Mouse (Mus musculus): Measurements from ENCODE around the gene Hes7. TPM values are rescaled to one million over a fixed set of nuclear protein-coding genes. Genes with fewer than 3 reads are reported as not detected.

Gene Hes7
- total and polyA plus RNA-seq, 3 experiments = 0.04 TPM; not detected in 2

DNA sequence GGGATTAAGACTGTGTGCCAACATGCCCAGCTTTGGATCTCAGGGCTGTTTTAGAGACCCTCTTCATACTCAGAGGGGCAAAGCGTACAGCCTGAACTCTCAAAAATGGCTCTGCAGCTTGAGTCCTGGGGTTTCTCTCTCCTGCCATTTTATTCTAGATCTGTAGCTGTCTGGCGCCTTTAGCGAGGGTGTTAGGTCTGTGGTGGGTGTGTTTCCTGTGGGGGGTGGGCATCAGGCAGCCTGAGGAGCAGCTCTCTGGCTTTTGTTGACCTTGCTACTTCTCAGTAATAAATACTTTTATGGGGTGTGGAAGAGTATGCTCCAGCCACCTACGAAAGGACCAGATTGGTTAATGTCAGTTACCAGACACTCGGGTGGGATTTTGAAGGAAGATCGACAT is 42.2 kb upstream of the Hes7 start:
- TF ChIP-seq ZKSCAN1 (IDR thresholded peaks at IDR 0.05; ENCODE audit: borderline replicate concordance, low read depth, low read length) (no peak), E2F4 (IDR thresholded peaks at IDR 0.05; ENCODE audit: insufficient replicate concordance, low read depth, low read length) (no peak), JUND (conservative IDR thresholded peaks at IDR 0.05; ENCODE audit: low read depth, low read length) (no peak), USF1 (IDR thresholded peaks at IDR 0.05; ENCODE audit: low read depth, low read length) (no peak), ELF1 (IDR thresholded peaks at IDR 0.05; ENCODE audit: low read depth, low read length) (no peak)
- dilution Hi-C loops (cut with MboI; ENCODE audit: extremely low pct_ligation_motif_present, extremely low pct_unique_long_range_greater_than_20kb, low sequenced_read_pairs) = no loop called here
- in situ Hi-C loops (cut with MboI; ENCODE audit: low pct_ligation_motif_present, low pct_unique_long_range_greater_than_20kb, low sequenced_read_pairs) = loop anchor here (25.0 kb wide), 1 partner anchor 934 kb away; the partner anchor contains the start of genes Acadvl, Dlg4 and Dvl2
- Histone ChIP-seq H3K9me3 (replicated peaks; ENCODE audit: low read length) (no peaks in the 10 kb centered on the region), H3K27me3 (replicated peaks) (peaks cover 13% of the 10 kb centered on the region), H3K27ac (ENCODE audit: insufficient read depth, low read depth) (no peak overlapping the region), H3K9ac (ENCODE audit: insufficient read depth, low read depth) (no peak overlapping the region), H3K4me2 (ENCODE audit: insufficient read depth, low read depth, poor library complexity, severe bottlenecking) (no peak overlapping the region), H3K4me3 (replicated peaks in 1 of 3; ENCODE audit: low read depth in 2 of 3, low read length in 2 of 3, poor library complexity in 1 of 3) (no peak overlapping the region), H3K4me1 (ENCODE audit: control insufficient read depth in 1 of 2, insufficient read depth in 2 of 2) (peaks cover 24 to 59% of the 10 kb centered on the region in 2 experiments), H3K36me3 (replicated peaks in 1 of 2; ENCODE audit: control insufficient read depth in 1 of 2, insufficient read depth in 1 of 2, low read length in 1 of 2) (no peaks in the 10 kb centered on the region), H3K79me2 (replicated peaks; ENCODE audit: control insufficient read depth, extremely low read depth, insufficient read depth, poor library complexity, severe bottlenecking) (no peaks in the 10 kb centered on the region)
- no peak for DNase-seq (ENCODE audit: extremely low read depth)

- Histone ChIP-seq H3K9ac (ENCODE audit: insufficient read depth, low read depth) (no peak overlapping the region), H3K4me1 (ENCODE audit: control insufficient read depth in 1 of 2, insufficient read depth in 2 of 2) (peaks cover 24 to 54% of the 10 kb centered on the region in 2 experiments), H3K9me3 (replicated peaks; ENCODE audit: low read length) (peaks cover 4% of the 10 kb centered on the region), H3K27me3 (replicated peaks) (peaks cover 17% of the 10 kb centered on the region), H3K79me2 (replicated peaks; ENCODE audit: control insufficient read depth, extremely low read depth, insufficient read depth, poor library complexity, severe bottlenecking) (no peaks in the 10 kb centered on the region), H3K27ac (ENCODE audit: insufficient read depth, low read depth) (peak overlapping the region; percentile 60), H3K4me3 (replicated peaks in 1 of 3; ENCODE audit: low read depth in 2 of 3, low read length in 2 of 3, poor library complexity in 1 of 3) (no peak overlapping the region), H3K4me2 (ENCODE audit: insufficient read depth, low read depth, poor library complexity, severe bottlenecking) (peak overlapping the region; percentile 76), H3K36me3 (replicated peaks in 1 of 2; ENCODE audit: control insufficient read depth in 1 of 2, insufficient read depth in 1 of 2, low read length in 1 of 2) (no peaks in the 10 kb centered on the region)
- in situ Hi-C loops (cut with MboI; ENCODE audit: low pct_ligation_motif_present, low pct_unique_long_range_greater_than_20kb, low sequenced_read_pairs) (loop anchor here (25.0 kb wide), 1 partner anchor 933 kb away; the partner anchor contains the start of genes Acadvl, Dlg4 and Dvl2), dilution Hi-C loops (cut with MboI; ENCODE audit: extremely low pct_ligation_motif_present, extremely low pct_unique_long_range_greater_than_20kb, low sequenced_read_pairs) (no loop called here)
- peak; percentile 92 for DNase-seq (ENCODE audit: extremely low read depth)
- peak; percentile 94 for TF ChIP-seq JUND (conservative IDR thresholded peaks at IDR 0.05; ENCODE audit: low read depth, low read length)
- peak; percentile 89 for TF ChIP-seq SIN3A (IDR thresholded peaks at IDR 0.05; ENCODE audit: low read length)
- 0 out of 2 replicates have a peak, but pooled peaks have one; percentile 45 for TF ChIP-seq KAT2A (IDR thresholded peaks at IDR 0.05; ENCODE audit: insufficient replicate concordance, low read length)
- TF ChIP-seq ZNF384 (IDR thresholded peaks at IDR 0.05; ENCODE audit: low read depth, low read length) = peak; percentile 93
- peak; percentile 77 for TF ChIP-seq MXI1 (IDR thresholded peaks at IDR 0.05; ENCODE audit: low read depth, low read length)
- peak; percentile 84 for TF ChIP-seq MAX (IDR thresholded peaks at IDR 0.05; ENCODE audit: low read length)
- peak; percentile 89 for TF ChIP-seq MEF2A (IDR thresholded peaks at IDR 0.05; ENCODE audit: borderline replicate concordance, low read depth, low read length)
- no peak for TF ChIP-seq USF1 (IDR thresholded peaks at IDR 0.05; ENCODE audit: low read depth, low read length)
- TF ChIP-seq MYC (IDR thresholded peaks at IDR 0.05; ENCODE audit: low read depth, low read length) = peak; percentile 94
- TF ChIP-seq TCF12 (IDR thresholded peaks at IDR 0.05; ENCODE audit: low read depth, low read length) = peak; percentile 93
- TF ChIP-seq RCOR1 (conservative IDR thresholded peaks at IDR 0.05; ENCODE audit: low read depth, low read length) = peak; percentile 92; the same call in 1 of the 2 replicates
- no peak for TF ChIP-seq PAX5 (IDR thresholded peaks at IDR 0.05; ENCODE audit: low read length)
- no peak for TF ChIP-seq E2F4 (IDR thresholded peaks at IDR 0.05; ENCODE audit: insufficient replicate concordance, low read depth, low read length)
- TF ChIP-seq POLR2A (IDR thresholded peaks at IDR 0.05; ENCODE audit: low read depth, low read length) = peak; percentile 79
- TF ChIP-seq NELFE (IDR thresholded peaks at IDR 0.05; ENCODE audit: low read depth, low read length) = peak; percentile 49
- TF ChIP-seq MAFK (IDR thresholded peaks at IDR 0.05; ENCODE audit: insufficient replicate concordance, low read length) = peak; percentile 66; the same call in 1 of the 2 replicates
- peak; percentile 99 for TF ChIP-seq IRF4 (IDR thresholded peaks at IDR 0.05; ENCODE audit: low read depth, low read length)
- TF ChIP-seq ZC3H11A (IDR thresholded peaks at IDR 0.05; ENCODE audit: low read depth, low read length) = no peak
- TF ChIP-seq UBTF (IDR thresholded peaks at IDR 0.05; ENCODE audit: low read depth, low read length) = no peak
- TF ChIP-seq NRF1 (IDR thresholded peaks at IDR 0.05; ENCODE audit: low read depth, low read length) = no peak
- no peak for TF ChIP-seq USF2 (conservative IDR thresholded peaks at IDR 0.05; ENCODE audit: low read depth, low read length)
- 0 out of 2 replicates have a peak, but pooled peaks have one; percentile 50 for TF ChIP-seq ZMIZ1 (IDR thresholded peaks at IDR 0.05; ENCODE audit: low read depth, low read length)
- TF ChIP-seq CHD2 (IDR thresholded peaks at IDR 0.05; ENCODE audit: low read length) = peak; percentile 56; the same call in 1 of the 2 replicates
- peak; percentile 89 for TF ChIP-seq TBP (conservative IDR thresholded peaks at IDR 0.05; ENCODE audit: low read depth, low read length)
- TF ChIP-seq SMC3 (IDR thresholded peaks at IDR 0.05; ENCODE audit: low read depth, low read length) = peak; percentile 30
- TF ChIP-seq POLR2AphosphoS2 (IDR thresholded peaks at IDR 0.05; ENCODE audit: low read depth, low read length) = no peak
- peak; percentile 91 for TF ChIP-seq BHLHE40 (IDR thresholded peaks at IDR 0.05; ENCODE audit: low read depth, low read length)
- peak; percentile 57 for TF ChIP-seq HCFC1 (IDR thresholded peaks at IDR 0.05; ENCODE audit: low read depth, low read length)
- peak; percentile 1 for TF ChIP-seq RAD21 (IDR thresholded peaks at IDR 0.05; ENCODE audit: low read depth, low read length)
- TF ChIP-seq ELF1 (IDR thresholded peaks at IDR 0.05; ENCODE audit: low read depth, low read length) = peak; percentile 64; the same call in 1 of the 2 replicates
Measured at GRCm38 (mm10) chr11:69078805-69079438, 41.3 kb upstream of the Hes7 start.
